Mouse (Mus musculus) olfactory bulb, adult 2 months (tissue): ENCODE data around the gene Zwilch. TPM values are rescaled to one million over a fixed set of nuclear protein-coding genes. Genes with fewer than 3 reads are reported as not detected.
"Not testable (repeated sequence)": the region's sequence is repeated elsewhere in the genome, so short reads cannot be mapped to it uniquely, and the experiment has no call there.

ENCODE experiments used
- H3K27ac ChIP-seq: fragments of 200-500 bp; 2 replicates; pipeline ENCODE4 v1.5.1; 2012; ENCODE audit warnings: low read depth, low read length; ENCODE audit not compliant: insufficient read depth
- H3K4me1 ChIP-seq: fragments of 200-500 bp; 2 replicates; pipeline ENCODE4 v1.6.1; 2012; ENCODE audit warnings: low read length; ENCODE audit not compliant: control insufficient read depth, insufficient read depth
- H3K4me3 ChIP-seq: fragments of 200-500 bp; 2 replicates; pipeline ENCODE4 v1.5.1; 2012; ENCODE audit warnings: mild to moderate bottlenecking, low read depth, low read length, moderate library complexity; ENCODE audit not compliant: insufficient read depth
- CTCF ChIP-seq: fragments of 200-500 bp; IDR thresholded peaks from 2 replicates; pipeline ENCODE4 v1.5.1; 2012; ENCODE audit warnings: low read depth, mild to moderate bottlenecking, low read length, moderate library complexity; ENCODE audit not compliant: insufficient read depth
- POLR2A ChIP-seq: fragments of 200-500 bp; IDR thresholded peaks from 2 replicates; pipeline ENCODE4 v1.6.1; 2012; ENCODE audit warnings: mild to moderate bottlenecking, low read depth, low read length, moderate library complexity; ENCODE audit not compliant: insufficient read depth
- WGBS: fragments of 180-500 bp; shearing (Covaris S2); methylation state at CpG from one replicate; pipeline ENCODE4 v1.1.7; 2018; 5-methylcytosine and 5-hydroxymethylcytosine counted together
- polyA plus RNA-seq: library from polyadenylated mRNA; stranded (reverse); fragments of >200 nt; gene quantifications from 2 replicates; pipeline ENCODE4 v1.2.4, GENCODE M21; 2012; ENCODE audit warnings: low replicate concordance; ENCODE audit not compliant: missing spikeins, insufficient read depth, insufficient read length

Gene Zwilch
- polyA plus RNA-seq, 1 experiment, result not detected

GRCm38 (mm10) chr9:64214452-64214851, 41.5 kb upstream of the Zwilch start:
- no peak for TF ChIP-seq CTCF
- no peak for TF ChIP-seq POLR2A
- Histone ChIP-seq H3K4me1 (peaks cover 17% of the 10 kb centered on the region), H3K4me3 (no peak overlapping the region), H3K27ac (peak overlapping the region; percentile 29; the same call in 1 of the 2 replicates)
- 88% methylated on average over 17 of the region's 17 CpGs for WGBS

- 18% methylated on average over 3 of the region's 3 CpGs for WGBS
These were observed 34.7 kb upstream of the Zwilch start for GRCm38 (mm10) chr9:64207509-64208084.

GRCm38 (mm10) chr9:64202866-64203265, 30.0 kb upstream of the Zwilch start:
- no peak overlapping the region for H3K4me3 ChIP-seq
- no peak overlapping the region; the same call in 1 of the 2 replicates for H3K27ac ChIP-seq
- TF ChIP-seq CTCF, result no peak
- TF ChIP-seq POLR2A, result no peak
- peaks cover 4% of the 10 kb centered on the region for H3K4me1 ChIP-seq

More at GRCm38 (mm10) chr9:64207509-64208084, 34.7 kb upstream of the Zwilch start:
- Histone ChIP-seq H3K4me3 (no peak overlapping the region), H3K27ac (peak overlapping the region; percentile 97), H3K4me1 (peaks cover 13% of the 10 kb centered on the region)
- TF ChIP-seq POLR2A (no peak), CTCF (no peak)

- no peak for TF ChIP-seq POLR2A
- no peak for TF ChIP-seq CTCF
- Histone ChIP-seq H3K4me1 (peaks cover 2% of the 10 kb centered on the region), H3K27ac (no peak overlapping the region; the same call in 1 of the 2 replicates), H3K4me3 (no peak overlapping the region)
These were observed 29.4 kb upstream of the Zwilch start for GRCm38 (mm10) chr9:64202331-64202730.

GRCm38 (mm10) chr9:64199897-64200296, 27.0 kb upstream of the Zwilch start:
- no peak for TF ChIP-seq POLR2A
- no peak for TF ChIP-seq CTCF
- Histone ChIP-seq H3K27ac (no peak overlapping the region), H3K4me1 (peaks cover 14% of the 10 kb centered on the region), H3K4me3 (no peak overlapping the region)
- WGBS, result 42% methylated on average over 2 of the region's 2 CpGs

GRCm38 (mm10) chr9:64198763-64199418, 26.0 kb upstream of the Zwilch start:
- WGBS, result 80% methylated on average over 7 of the region's 7 CpGs
- not testable (repeated sequence) for H3K27ac ChIP-seq, H3K4me3 ChIP-seq
- peaks cover 14% of the 10 kb centered on the region for H3K4me1 ChIP-seq

- peaks cover 14% of the 10 kb centered on the region for H3K4me1 ChIP-seq
- TF ChIP-seq CTCF (no peak), POLR2A (no peak)
- no peak overlapping the region for H3K4me3 ChIP-seq
- no peak overlapping the region for H3K27ac ChIP-seq
- WGBS, result 97% methylated on average over 5 of the region's 5 CpGs
These were observed 25.3 kb upstream of the Zwilch start for GRCm38 (mm10) chr9:64198068-64198762.

GRCm38 (mm10) chr9:64197524-64197923, 24.6 kb upstream of the Zwilch start:
- H3K4me1 ChIP-seq, result peaks cover 14% of the 10 kb centered on the region
- no peak overlapping the region for H3K4me3 ChIP-seq
- TF ChIP-seq POLR2A (no peak), CTCF (no peak)
- 89% methylated on average over 8 of the region's 8 CpGs for WGBS
- H3K27ac ChIP-seq, result no peak overlapping the region

GRCm38 (mm10) chr9:64195554-64195953, 22.6 kb upstream of the Zwilch start:
- Histone ChIP-seq H3K4me1 (peaks cover 14% of the 10 kb centered on the region), H3K27ac (peak overlapping the region; percentile 60), H3K4me3 (no peak overlapping the region)
- TF ChIP-seq POLR2A (no peak), CTCF (no peak)
- WGBS, result 26% methylated on average over 4 of the region's 4 CpGs
